Mouse (Mus musculus) layer of hippocampus, adult 11-12 months (tissue): ENCODE results near the gene Pcnx.
"Not testable (repeated sequence)": the region's sequence is repeated elsewhere in the genome, so short reads cannot be mapped to it uniquely, and the experiment has no call there.

Source experiments
- DNase-seq: peaks from one replicate; pipeline ENCODE4 v3.0.0; 2022; ENCODE audit warnings: low spot score

The Pcnx gene

DNA sequence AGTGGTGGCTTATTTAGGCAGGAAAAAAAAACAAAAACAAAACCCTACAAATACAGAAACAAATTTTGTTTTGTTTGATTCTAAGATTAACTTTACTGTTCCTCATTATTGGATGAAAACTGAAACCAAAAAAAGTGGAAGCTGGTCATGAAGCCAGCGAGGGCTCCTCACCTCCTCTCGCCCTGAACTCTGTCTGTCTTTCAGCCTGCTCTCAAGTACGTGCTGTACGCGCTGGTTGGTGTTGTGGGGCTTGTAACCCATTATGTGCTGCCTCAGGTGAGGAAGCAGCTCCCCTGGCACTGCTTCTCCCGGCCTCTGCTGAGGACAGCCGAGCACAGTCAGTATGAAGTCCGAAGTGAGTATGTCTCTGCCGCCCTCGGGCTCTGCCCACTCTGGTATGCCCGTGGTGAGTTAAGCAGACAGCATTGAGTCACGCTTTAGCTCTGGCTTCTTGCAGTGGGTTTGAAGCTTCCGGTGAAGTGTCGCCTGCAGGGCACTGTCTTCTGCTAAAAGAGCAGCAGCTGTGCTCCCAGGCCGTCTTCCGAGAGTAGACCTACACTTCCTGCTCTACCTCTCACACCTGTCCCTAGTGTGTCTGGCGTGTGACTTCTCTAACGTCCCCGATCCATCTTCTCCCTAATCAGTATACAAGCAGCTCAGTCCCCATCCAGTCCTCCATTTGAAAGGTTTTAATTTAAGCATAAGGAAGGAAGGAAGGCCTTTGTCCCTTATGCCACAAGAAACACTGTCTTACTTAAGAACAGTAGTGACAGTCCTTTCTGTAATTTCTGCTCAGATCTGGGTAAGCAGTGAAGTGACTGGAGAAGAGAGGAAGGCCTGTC, 111.4 kb downstream of the Pcnx start:
- DNase-seq = peak; percentile 32

DNA sequence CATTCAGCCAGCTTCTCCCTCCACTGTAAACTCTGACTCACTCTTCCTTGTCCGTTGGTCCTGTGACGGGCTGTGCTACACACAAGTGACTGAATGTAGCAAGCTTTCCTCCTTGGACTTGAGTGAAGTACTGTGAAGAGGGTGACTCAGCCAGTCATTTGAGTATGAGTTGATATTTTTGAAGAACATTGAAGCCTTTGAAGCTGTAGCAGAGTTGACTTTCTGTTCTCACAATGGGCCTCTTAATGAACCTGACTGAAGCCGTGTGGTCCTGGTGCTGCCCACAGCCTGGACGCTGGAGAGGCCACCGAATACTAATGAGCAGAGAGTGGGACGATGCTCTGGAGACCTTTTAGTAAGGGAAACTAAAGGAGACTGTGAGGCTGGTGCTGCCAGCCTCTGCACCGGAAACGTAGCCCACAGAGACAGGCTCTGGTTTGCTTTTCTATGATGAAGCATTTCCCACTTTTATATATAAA, 112.1 kb downstream of the Pcnx start:
- peak; percentile 44 for DNase-seq

DNA sequence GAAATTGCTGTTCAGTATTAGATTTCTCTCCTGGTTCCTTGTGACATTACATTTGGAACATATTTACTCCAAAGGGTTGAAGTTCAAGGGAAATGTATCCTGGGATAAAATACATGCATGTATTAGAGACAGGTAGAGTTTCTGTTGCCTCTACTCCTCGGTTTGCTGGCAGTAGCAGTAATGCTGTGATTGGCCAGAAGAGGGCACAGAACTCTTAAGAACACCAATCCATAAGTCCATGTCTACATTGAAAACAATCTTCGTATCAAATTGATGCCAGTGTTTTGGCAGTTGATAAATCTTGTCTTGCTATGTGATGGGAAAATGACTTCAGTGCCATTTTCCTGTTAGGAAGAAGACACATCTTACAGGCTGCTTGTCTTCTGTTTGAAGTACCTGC, 115.0 kb downstream of the Pcnx start:
- DNase-seq = peak; percentile 63

DNA sequence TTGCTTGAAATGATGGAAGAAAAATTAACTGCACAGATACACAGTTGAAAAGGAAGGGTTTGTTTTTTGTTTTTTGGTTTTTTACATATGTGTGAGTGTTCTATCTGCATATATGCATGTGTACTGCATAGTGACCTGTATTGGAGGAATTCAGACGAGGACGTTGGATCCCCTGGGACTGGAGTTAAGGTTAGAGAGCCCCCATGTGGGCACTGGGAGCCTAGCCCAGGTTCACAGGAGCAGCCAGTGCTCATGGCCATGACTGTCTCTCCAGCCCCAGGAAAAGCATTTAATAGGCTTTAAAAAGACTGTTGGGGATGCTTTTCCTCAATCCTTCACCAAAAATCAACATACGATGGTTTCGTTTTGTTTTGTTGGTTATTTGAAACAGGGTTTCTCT, 117.5 kb downstream of the Pcnx start:
- no peak for DNase-seq

DNA sequence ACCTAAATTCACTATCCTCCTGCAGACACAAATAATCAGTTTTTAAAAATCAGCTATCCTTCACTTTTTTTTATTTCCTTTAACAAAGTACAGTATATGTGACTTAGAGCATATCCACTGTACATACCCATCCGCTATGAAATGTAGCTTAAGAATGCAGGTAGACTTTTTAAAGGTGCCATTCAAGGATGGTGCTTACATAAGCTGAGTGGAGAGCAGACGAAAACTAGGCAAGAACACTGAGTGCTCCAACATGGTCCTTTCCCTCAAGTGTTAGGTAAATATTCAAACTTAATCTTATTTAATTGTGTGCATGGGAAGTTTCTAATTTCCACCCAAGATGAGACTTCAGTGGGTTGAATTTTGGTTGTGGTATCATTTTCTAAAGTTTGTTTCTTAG, 119.5 kb downstream of the Pcnx start:
- no peak for DNase-seq

DNA sequence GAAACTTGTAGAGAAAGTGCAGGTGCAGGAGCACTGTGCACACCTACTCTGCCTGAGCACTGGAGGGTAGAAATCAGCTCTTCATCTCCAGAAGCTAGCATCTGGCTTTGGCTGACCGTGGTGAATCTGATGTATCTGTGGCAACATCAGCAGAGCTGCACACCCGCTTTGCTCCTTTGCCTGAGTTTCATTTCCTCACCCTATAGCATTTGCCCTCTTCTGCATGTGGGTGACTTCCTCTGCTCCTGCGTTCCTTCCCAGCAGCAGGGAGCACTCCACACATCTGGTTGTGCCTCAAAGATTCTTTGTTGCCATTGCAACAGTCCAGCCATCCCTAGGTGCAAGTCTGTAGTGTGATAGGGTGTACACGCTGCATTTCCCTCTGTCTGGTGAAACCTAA, 132.3 kb downstream of the Pcnx start:
- no peak for DNase-seq

DNA sequence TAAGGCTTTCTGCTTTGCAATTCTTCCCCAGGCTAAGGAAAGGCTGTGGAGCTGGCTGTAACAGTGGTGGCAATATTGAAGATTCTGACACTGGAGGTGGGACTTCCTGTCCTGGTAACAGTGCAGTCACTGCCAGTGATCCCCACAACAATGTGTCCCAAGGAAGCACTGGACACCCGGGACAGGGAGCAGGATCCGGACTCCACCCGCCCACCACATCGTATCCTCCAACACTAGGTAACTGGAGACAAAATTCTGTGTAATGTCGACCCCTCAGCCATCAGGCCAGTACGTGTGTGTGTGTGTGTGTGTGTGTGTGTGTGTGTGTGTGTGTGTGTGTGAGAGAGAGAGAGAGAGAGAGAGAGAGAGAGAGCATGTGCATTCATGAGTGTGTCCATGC, 133.2 kb downstream of the Pcnx start:
- no peak for DNase-seq

DNA sequence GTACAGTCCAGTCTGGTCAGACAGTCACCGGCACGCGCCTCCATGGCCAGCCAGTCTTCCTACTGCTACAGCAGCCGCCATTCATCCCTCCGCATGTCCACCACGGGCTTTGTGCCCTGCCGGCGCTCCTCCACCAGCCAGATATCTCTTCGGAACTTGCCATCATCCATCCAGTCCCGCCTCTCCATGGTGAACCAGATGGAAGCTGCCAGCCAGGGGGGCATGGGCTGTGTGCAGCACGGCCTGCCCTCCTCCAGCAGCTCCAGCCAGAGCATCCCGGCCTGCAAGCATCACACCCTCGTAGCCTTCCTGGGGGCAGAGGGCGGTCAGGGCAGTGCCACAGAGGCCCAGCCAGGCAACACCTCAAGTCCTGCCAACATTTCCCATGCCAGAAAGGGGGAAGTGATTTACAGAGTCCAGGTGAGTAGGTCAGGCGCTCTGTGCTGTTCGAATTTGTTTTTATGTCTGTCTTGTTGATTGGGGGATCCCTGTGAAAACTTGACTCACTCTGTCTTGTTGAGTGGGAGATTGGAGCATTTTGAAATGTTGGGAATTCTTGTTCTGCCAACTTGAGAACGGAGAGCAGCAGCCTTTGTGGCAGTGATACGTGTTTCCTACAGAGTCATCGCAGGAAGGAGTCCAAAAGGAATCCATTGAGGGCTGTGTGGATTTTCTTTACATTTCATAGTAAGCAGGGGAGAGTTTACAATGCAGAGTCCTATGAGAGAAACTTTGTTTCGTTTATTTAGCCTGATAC, 135.3 kb downstream of the Pcnx start:
- no peak for DNase-seq

DNA sequence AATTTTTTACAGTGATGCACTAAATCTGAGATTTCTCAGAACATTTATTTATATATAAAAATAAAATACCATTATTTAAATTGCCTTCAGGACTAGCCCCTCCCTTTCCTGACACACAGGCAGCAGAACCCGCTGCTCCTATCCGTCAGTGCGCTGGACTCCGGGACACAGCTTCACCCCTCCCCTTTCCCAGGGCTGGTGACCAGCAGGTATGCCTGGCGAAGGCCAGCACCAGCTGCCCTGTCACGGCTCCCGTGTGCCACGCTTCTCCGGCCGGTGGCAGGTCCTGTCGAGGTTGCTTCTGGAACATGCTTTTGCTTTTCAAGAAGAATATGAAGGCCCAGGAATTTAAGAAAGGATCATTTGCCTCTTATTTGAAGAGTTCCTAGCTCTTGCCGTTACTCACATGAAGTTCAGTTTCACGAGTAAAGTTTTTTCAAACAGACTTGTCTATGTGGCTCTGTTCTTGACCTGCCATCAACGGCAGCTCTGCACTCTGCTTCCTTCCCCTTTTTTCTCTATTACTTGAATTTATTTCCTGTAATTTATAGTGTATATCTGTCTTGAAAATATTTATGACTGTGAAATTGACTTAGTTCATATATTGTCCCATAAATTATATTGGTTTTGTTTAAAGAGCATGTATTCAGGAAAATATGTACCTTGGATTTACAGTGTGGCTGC, 137.0 kb downstream of the Pcnx start:
- DNase-seq = no peak

DNA sequence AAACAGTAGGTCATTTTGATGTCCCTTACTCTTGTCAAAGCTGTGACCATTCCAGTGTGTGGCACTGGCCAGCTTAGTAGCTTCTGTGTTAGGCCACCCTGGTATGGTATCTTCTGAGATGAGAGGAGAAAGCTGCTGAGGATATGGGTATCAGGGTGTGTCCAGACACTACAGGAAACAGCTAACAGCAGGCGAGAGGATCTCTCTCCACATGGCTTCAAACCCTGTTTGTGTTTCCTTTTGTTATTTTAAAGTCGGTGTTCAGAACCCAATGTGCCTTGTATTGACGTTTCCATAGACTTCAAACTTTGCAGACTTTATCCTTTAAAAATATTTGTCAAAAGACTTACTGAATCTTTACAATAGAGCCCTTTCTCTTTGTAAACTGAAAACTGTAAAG, 137.7 kb downstream of the Pcnx start:
- no peak for DNase-seq

DNA sequence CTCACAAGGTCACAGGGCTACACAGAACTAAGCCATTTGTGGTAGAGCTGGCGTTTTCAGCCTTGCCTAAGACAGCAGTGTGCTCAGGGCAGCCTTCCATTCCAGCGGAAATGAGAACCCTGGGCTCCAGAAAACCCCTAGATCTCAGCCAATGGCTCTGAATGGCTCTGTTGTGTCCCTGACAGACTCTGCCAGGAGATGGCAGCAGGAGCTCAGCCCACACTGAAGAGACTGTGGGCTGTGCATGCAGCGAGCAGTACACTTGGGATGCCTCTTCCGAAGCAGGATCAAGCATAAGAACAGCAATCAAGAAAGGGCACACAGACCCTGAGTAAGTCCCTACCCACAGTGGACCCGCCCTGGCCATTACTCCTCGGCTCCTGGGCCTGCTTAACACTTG, 142.9 kb downstream of the Pcnx start:
- DNase-seq = not testable (repeated sequence)

DNA sequence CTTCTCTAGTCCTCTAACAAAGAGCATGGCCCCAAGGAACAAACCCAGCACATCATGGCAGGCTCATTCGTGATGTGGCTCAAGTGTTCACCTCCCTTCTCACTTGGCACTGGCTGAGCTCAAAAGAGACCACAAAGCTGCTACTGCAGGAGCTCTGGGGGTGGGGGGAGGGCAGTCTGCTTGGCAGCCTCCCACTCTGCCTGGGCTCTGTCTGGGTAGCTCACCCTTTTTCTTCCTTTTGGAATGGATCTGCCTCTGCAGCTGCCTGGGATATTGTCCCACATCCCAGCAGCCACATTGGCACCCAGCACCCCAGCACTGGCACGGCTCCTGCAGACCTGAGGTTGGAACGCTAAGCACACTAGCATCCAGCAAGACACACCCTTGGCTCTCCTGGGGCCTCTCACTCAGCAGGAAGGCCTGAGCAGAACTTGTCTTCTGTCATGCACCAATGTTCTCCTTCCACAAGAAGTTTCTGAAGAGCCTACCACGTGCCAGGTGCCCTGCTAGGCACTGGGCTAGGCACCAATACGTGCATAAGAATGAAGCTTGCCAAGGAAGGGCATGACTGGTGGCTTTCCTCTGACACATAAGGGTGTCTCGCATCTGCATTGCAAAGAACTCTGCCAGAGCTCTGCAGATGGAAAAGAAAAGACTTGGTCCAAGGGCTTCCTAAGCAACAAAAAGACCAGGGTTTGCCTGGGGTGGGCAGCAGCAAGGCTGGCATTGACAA, 166.2 kb downstream of the Pcnx start:
- DNase-seq = not testable (repeated sequence)

DNA sequence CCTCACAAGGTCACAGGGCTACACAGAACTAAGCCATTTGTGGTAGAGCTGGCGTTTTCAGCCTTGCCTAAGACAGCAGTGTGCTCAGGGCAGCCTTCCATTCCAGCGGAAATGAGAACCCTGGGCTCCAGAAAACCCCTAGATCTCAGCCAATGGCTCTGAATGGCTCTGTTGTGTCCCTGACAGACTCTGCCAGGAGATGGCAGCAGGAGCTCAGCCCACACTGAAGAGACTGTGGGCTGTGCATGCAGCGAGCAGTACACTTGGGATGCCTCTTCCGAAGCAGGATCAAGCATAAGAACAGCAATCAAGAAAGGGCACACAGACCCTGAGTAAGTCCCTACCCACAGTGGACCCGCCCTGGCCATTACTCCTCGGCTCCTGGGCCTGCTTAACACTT, 173.7 kb downstream of the Pcnx start:
- not testable (repeated sequence) for DNase-seq

DNA sequence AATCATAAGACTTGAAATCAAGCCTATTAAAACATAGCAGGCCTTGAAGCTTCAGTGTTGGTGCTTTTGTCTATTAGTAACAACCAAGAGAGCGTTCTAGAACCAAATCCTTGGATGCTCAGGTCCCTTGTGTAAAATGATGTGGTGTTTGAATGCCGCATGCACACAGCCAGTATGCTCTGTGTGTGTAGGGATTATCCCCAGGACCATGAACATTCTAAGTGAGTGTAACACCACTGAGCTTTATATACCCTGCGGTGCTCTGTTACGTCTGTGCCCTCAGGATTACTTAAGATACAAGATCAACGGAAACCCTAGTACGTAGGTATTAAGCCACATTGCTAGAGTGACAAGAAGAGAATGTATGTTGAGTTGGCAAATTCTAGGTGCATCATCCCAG, 174.2 kb downstream of the Pcnx start:
- not testable (repeated sequence) for DNase-seq

DNA sequence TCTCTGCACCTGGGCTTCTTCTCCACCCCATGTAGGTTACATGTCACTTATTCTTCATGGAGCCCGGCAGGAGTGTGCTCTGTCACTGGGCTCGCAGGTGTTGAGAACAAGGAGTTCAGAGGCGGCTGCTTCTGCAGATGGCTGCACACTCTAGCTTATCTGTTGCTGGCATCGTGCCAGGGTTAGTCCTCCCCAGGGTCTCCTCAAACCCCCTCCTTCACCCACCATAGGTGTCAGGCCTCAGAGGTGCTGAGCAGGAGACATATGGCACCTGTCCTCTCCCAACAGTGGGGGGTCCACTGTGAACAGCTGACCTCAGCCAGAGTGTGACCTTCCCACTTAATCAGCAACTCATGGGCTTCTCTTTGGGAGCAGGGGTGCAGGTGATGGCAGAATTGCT, 184.3 kb downstream of the Pcnx start:
- not testable (repeated sequence) for DNase-seq
